Mouse (Mus musculus): ENCODE data around the gene Grin3b.

Grin3b gene

DNA sequence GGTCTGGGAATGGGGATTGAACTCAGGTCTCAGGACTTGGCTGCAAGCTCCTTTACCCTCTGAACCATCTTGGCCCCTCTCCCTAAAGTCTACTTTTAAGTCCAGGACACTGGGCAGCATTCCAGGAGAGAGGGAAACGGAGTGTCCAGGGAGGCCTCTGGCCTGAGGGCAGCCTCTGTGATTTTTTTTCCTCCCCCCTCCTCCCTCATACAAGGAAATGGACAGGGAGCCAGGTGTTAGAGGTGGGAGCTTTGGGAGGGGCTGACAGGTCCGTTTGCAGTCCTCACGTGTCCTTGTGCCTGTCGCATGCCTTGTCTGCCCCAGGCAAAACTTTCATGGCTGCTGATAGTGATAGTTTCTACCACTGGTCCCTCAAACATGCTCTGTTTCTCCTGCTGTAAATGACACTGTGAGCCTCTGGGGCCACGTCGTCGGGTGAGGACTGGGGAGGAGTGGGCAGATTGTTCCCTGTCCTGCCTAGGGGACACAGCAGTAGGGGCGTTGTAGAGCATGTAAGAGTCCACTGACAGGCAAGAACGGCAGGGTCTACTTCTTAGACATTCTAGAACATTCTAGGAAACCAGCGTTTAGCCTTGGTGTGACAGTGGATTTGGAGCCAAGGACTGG is 34.1 kb upstream of the Grin3b start:
- DNase-seq, result peak in 1 of 2 experiments; percentile 5

DNA sequence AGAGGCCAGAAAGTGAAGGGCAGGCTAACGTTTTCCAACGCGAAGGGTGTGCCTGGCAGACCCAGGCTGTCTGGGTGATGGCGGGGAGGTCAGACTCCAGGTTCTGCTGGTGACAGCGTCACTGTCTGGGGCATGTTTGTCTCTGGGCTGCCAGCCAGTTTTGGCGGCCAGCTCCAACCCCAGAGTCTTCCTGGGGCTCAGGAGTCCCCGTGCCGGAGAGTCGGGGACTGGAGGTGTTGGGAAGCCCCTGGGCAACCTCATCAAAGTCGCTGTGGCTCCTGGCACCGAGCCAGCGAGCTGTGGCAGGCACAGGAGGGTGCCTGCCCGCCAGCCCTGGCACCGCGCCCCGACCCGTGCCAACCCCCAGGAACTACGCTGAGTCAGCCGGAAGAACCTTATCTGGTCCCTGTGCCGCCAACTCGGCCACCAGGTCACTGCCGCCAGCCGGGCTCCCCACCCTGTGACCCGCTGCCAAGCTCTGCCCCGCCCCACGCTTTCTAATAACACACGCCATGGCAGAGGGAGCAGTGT is 33.5 kb upstream of the Grin3b start:
- peak; percentile 65 to 71 for DNase-seq

DNA sequence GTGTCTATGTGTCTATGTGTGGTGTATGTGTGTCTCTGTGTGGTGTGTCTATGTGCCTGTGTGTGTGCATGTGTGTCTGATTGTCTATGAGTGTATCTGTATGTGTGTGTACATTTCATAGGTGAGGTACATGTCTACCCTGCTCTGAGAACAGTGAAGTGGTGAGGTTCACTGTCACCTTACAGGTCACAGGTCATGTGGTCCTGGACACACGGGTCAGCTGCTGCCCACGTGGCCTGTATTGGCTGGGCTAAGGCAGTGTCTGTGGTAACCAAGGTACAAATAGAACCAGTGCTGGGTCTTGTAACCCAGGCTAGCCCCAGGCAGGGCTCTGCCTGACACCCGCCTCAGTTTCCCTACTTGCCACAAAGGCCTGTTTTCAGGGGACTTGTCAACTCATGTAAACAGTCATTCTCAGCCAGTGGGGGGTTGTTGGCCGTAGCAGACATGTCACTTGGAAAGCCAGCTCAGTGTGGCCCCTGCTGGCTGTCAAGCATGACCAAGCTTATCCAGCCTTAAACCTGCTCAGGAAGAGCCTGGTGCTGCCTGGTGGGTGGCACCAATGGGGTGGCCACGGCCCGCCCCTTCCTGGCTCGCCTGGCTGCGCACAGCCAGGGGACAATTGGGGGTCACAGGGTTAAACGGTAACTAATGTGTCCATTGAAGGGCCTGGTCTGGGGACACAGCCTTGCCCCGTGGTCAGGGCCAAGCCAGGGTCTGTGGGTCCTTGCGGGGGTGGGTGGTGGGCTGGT is 32.6 kb upstream of the Grin3b start:
- DNase-seq, result no peak

DNA sequence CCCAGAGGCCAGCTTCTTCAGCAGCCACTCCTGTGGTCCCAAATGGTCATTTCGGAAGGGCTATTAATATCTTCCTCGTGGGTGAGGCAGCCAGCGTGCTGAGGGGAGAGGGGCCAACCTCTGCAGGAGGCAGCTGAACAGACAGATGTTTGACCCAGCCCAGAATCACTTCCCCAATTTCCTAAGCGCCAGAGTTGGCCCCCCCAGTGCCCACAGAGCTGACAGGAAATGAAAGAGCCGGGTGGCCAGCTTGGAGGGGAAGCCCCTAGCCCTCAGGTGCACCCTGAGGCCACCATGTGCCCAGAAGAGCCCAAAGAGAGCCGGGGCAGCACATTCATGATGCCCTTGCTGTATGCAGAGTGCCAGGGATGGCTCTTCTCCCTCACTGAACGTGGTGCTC is 29.8 kb upstream of the Grin3b start:
- no peak for DNase-seq

DNA sequence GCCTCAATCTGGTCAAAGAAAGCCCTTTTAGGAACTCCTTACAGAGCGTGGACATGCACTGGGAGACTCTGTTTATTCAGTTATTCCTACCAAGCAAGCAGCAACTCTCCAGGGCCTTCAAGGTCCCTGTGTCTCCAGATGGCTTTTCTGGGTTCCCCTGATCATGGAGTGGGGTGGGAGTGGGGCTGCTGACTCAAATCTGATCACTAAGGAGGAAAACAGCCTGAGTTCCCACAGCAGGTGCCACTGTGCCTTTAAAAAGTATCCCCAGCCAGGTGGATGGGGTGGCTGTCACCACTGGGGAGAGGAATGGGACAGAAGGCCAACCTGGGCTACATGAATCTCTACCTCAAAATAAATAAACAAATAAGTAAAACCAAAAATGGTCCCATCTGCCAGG is 27.5 kb upstream of the Grin3b start:
- no peak for DNase-seq

DNA sequence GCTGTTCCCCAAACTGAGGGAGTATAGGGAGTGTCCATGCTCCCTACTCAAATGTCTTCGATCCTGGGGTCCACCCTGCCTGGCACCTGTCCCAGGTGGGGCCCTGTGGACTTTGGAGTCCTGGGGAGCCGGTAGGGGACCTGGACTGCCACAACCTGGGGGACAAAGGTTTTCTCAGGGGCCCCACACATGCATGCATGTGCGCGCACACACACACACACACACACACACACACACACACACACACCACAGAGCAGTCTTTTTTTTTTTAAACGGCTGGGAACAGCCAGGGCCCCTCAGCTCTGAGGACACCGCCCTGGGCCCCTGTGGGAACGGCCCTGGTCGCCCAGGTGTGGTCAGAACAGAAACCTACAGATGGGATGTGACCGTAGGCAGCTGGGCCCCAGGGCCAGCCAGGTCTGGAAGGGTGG is 27.0 kb upstream of the Grin3b start:
- DNase-seq, result no peak

DNA sequence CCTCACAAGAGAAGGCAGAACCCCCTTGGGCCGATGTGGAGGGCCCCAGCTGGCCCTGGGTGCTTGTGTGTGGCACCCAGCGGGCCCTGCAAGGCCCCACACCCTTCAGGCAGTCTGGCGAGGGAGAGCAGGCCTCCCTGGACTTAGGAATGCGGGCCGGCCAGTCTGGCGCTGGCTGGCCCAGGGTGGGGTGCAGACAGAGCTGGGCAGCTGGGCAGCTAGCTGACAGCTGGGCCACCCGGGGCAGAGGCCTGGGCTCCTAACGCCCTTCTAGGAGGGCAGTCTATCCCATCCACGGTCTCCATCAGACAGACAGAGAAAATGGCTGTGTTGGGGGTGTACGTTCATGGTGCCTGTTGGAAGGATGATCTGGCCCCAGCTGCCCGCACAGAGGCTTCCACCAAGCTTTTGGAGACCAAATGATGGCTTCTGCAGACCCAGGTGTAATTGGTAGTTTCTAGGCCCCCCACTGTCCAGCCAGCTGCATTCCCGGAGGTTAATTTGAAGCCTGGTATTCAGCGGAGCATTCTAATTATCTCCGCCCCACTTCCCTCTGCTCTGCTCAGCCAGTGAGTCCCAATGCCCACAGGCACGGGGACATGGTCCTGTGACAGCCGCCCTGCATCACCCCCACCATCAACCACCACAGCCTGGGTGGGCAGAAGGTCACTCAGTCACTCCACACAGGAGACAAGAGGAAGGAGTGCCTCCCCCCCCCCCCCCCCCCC is 24.8 kb upstream of the Grin3b start:
- no peak for DNase-seq

DNA sequence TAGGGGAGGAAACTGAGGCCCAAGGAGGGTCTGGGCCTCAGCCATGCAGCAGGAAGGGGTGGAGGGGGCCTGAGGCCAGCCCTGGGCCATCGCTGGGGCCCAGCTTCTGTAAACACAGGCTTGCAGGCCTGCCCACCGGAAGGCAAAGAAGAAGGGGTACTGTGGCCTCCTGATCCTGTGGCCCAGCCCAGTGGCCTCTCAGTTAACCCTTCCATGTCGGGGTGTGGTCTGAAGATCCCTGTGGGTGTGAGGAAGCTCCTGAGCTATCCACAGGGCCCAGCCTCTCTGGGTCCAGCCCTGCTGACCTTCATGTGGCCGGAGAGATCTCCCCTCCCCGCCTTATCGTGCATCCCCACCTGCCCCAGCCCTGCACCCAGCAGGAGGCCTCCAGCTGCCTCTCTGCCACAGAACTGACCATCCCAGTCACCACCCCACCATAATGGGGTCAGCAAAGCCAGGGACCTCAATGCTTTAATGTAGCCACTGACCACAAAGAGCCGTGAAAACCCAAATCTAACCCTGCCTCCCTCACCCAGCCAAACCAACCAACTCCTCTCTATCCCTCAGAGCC is 23.7 kb upstream of the Grin3b start:
- no peak for DNase-seq

DNA sequence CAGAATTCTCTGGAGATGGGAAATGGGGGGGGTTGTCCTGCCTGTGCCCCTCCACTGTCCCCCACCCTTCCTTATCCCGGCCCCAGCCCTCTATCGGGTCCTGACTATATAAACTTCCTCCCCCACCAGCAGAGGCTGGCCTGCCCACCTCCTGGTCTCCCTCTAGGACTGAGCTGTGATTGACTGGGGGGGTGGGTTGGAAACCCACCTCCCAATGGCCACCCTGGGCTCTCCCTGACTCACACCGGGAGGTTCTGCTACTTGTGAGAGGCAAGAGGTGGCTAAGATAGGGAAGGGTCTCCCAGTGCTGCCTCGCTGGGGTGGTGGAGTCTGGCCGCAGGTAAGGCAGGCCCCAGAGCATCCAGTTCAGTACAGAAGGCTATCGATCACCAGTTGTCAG is 23.0 kb upstream of the Grin3b start:
- DNase-seq, result no peak

DNA sequence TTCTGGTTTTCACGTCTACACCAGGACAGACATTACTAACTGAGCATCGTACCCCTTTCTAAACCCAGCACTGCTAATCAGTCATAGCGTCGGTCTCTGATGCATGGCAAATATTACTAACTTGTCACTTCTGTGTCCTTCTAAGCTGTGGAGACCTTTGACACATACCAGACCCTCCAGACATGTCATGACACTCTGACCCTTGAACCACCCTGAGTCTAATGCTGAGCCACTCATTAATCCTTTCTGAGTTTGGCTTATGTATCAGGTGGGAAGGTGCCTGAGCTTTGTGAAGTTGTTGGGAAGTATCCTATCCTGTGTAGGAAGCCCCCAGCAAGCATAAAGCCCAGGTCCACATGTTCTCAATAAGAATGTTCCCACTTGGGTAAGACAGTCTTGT is 20.6 kb upstream of the Grin3b start:
- no peak for DNase-seq

DNA sequence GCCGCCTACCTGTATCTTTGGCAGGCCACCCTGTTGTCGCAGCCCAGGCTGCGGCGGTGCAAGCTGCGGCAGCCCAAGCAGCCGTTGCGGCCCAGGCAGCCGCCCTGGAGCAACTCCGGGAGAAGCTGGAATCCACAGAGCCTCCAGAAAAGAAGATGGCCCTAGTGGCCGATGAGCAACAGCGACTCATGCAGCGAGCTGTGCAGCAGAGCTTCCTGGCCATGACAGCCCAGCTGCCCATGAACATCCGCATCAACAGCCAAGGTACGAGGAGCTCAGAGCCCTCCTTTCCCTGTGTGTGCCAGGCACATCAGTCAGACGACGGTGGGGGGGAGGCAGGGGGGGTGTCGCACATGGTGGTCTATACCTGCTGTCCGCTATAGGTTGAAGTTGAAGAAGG is 19.9 kb upstream of the Grin3b start:
- DNase-seq, result no peak

DNA sequence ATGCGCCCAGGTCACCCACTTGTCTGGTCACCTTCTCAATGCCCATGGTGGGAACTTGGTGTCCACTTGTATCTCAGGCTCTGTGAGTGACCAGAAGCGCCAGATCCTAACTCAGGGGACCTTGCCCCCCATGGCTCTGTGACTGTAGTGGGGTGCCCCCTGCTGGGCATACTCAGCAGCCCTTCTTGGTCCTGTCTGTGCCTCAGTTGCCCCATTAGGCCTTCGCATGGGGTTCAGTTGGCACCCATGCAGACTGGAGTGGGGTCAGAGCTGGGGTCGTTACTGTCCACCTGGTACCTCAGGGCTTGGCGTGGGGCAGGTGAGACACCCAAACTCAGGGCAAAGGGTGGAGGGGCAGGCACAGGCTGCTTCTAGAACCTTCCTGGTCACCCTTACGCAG is 16.6 kb upstream of the Grin3b start:
- DNase-seq, result no peak

DNA sequence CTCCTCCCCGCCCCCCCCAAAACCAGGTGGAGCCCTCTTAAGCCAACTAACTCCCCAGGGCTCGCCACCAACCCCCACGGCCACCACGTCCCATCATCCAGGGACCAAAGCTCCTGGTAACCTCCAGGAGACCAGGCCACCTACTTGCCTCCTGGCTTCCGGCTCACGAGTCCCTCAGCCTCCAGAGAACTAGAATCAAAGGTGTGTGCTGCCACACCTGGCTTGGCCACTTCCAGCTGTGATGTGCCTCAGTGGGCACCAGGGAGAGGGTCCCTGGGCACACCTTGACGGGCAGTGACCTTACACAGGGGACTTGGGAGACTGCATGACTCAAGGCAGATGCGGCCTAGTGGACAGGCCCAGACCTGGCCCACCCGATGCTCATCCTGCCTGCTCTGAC is 14.8 kb upstream of the Grin3b start:
- DNase-seq, result no peak

DNA sequence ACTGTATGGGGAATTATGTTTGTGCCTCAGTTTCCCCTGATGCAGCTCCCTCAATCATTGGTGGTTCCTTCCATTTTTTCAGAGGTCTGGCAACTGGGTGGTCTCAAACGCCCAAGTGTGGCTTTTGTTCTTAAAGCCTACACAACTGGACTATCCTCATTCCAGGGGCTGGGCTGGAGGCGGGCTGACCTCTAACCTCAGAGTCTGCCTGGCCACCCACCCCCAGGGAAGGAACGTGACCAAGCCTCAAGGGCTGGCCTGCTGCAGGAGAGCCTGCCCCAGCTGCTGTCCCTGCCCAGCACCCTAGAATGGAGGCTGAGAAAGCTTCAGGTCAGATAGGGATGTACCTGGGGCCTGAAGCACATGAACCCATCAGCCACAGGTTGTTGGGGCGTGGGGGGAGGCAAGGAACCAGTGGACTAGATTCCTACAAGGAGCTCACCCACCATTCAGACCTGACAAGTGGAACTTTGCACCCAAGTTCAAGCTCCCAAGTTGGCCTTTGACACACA is 13.8 kb upstream of the Grin3b start:
- DNase-seq, result no peak

DNA sequence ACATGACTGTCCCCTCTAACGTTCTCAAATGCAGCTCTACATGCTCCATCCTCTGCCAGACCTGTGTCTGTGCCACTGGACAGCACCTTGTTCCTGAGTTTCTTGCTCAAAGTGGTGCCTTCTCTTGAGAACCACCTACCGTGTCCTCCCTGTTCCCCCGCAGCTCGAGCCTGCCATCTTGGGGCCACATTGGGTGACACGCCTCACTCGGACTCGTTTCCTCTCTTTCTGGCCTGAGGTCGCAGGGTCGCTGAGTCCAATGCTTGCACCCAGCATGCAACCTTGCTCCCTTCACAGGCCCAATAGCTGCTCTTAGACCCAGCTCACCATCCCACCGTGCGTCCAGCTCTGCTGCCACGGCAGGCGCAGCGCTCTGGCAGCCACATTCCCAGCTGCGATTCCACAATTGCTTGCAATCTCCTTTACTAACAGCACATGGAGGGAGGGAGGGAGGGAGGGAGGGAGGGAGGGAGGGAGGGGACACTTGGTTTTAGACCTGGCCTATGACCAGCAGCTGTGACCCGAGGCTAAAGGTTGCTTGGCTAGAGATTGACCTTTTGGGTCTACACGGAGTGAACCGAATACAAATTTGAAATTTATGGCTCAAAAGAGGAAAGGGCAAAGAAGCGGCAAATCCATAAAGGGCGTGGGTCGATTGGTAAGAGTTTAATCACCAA is 12.2 kb upstream of the Grin3b start:
- peak; percentile 85 to 86 for DNase-seq

DNA sequence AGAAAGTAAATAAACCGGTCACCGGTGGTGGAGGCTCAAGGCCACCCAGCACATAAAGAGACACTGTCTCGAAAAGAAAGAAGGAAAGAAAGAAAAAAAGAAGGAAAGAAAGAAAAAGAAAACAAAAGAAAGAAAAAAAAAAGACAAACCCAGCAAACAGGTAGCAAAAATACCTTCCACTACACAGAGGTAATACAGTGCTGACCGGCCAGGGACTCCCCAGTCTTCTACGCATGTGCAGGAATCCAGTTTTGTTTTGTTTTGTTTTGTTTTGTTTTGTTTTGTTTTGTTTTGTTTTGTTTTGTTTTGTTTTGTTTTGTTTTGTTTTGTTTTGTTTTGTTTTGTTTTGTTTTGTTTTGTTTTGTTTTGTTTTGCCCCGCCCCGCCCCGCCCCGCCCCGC is 11.1 kb upstream of the Grin3b start:
- peak in 1 of 2 experiments; percentile 63 for DNase-seq

DNA sequence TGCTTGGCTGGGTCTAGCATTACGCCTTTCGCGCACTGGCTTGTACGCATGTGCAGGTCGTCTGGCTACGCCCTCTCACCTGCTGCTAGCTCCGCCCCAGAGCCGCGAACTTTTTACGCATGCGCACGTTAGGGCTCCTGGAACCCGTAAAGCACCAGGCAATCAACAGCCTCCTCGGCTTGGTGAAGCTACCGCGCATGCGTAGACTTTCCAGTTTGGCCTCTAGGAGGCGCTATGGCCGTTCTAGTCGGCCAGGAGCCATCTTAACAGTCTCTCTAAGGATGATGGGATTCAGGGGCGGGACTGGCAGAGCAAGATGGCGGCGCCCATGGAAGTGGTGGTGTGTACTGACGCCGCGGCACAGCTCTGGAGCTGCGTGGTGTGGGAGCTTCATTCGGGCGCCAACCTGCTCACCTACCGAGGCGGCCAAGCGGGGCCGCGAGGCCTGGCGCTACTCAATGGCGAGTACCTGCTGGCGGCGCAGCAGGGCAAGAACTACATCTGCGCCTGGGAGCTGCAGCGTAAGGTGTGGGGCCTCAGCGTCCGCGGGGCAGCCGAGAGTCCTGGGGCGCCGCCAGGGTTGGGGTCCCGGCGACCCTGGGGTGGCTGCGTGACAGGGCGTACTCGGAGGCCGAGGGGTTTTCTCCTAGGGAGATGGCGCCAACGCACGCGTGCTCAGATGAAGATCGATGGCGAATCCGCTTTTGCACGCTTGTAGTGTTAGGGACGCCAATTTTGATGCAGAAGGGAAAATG is 10.5 kb upstream of the Grin3b start, which contains the start of gene Wdr18:
Wdr18 (plus strand) TSS at position 306 of the 755 bp plus-strand sequence.
- peak; percentile 99 for DNase-seq

DNA sequence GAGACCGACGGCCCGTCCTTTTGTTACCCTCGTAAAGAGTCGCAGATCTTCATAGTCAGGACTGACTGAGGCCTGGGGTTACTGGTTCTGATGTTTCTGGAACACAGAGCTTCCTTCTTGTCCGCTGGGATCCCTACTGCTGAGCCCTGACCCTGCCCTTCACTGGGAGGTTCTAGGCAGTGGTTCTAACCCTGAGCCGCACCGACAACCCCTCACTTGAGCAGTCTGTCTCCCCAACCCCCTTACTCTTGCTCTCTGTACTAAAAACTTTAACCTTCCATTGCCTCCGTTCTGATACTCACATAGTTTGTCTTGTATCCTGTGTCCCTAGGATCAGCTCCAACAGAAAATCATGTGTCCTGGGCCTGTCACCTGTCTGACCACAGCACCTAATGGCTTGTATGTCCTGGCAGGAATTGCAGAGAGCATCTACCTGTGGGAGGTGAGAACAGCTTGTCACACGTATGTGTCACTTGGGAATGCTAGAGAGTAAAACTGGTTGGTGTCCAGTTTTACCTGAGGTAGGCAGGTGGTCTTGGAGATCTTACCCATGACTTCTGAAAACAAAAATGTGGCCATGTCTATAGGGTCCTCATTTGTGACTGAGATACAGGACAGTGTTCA is 9.7 kb upstream of the Grin3b start:
- DNase-seq, result no peak

DNA sequence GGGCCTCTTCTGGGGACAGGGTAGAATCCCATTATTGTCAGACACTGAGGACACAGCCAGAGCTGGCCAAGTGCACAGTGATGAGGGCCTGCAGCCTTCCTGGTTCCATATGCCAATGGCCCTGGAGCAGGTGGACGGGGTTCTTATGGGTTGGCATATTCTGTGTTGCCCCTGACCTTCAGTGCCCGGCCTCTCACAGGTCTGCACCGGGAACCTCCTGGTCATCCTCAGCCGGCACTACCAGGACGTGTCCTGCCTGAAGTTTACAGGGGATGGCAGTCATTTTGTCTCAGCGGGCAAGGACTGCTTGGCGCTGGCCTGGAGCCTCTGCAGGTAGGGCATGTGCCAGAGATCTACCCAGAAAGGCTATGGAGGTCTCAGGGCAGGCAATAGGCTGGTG is 5.8 kb upstream of the Grin3b start:
- DNase-seq, result no peak

DNA sequence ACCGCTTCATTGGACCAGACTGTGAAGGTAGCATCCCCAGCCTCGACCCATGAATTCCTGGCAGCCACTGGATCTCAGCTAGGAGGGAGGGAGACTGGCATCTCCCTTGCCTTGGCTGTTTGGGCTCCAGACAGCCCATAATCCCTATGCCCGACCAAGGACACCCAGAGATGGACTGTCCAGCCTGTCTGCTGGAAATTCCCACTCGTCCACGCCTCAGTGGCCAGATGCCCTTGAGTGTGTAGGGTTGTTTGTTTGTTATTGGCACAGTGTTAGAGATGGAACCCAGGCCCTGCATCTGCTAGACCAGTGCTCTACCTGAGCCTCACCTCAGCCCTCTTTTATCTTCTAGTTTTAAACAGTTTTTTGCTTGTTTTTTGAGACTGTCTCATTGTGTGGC is 5.2 kb upstream of the Grin3b start:
- no peak for DNase-seq

DNA sequence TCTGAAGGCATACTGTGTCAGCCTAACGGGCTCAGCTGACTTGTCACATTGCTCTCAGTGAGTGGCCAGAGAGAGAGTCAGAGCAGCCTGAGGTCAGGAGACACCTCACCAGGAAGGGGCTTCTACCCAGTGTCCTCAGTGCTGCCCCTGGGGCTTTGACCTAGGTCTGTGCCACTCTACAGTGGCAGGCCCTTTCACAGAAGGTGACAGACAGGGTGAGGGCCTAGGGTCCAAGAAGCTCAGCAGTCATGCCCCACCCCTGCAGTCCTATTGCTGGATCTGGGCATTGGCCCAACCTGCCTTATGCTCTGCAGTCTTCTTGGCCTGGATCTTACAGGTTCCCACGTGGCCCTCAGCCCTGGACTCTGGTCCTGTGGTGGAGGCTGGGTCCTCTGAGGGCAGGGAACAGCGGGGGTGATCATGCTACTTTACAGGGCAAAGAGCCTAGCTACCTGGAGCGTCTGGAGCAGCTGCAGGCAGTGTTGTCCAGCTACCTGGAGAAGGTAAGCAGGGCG is 3.6 kb upstream of the Grin3b start:
- DNase-seq, result peak; percentile 61 to 64
